In the genomic region with DNA sequence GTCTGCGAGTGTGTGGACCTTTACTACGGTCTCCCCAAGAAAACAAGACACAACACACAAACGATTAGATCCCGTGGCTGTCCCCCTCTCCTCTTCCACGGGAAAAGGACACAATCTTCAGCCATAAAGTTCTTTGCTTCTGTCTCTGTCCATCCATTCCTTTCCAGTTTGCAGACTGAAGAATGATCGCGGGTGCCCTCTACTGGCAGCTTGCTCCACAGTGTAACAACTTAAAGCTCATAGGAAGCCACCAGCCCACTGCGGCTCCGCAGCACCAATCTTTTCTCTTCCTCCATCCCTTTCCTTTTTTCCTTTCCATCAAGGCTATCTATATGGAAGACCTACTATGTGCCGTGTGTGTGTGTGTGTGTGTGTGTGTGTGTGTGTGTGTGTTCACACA, we compare ENCODE assay signal across 7 mouse cellular contexts.
A peak's percentile ranks its signal among the peaks of the same experiment; 100 is the strongest.
DNase-seq lines count a peak whose midpoint lies in the region; ATAC-seq and TF ChIP-seq lines count a peak whose summit lies in the region.

No protein-coding gene starts in this region.

- peak; percentile 87 for DNase-seq in adrenal gland, postnatal 14 days
- DNase-seq in embryo, embryonic 11.5 days (ENCODE audit: low read depth, low spot score) = peak; percentile 80
- DNase-seq in gastrocnemius, postnatal 4 days (ENCODE audit: low spot score in 2 of 2) = peak; percentile 83 to 90
- peak; percentile 92 to 96 for DNase-seq in left cerebral cortex, postnatal 14 days (ENCODE audit: low spot score in 2 of 2)
- peak; percentile 86 for DNase-seq in midbrain, embryonic 10.5 days (ENCODE audit: low spot score)

- no peak for TF ChIP-seq POLR2A in small intestine, adult 2 months (IDR thresholded peaks at IDR 0.05; ENCODE audit: low read depth, low read length)

- no peaks in the 10 kb centered on the region for H3K27me3 ChIP-seq in intestine, embryonic 16.5 days (replicated peaks; ENCODE audit: control insufficient read depth, insufficient read depth, low read length)
- H3K27me3 ChIP-seq in midbrain, embryonic 10.5 days (ENCODE audit: low read depth, poor library complexity, severe bottlenecking) = no peaks in the 10 kb centered on the region
- no peaks in the 10 kb centered on the region for H3K27me3 ChIP-seq in small intestine, adult 2 months (ENCODE audit: control insufficient read depth, insufficient read depth, low read length)

- no peak overlapping the region for H3K27ac ChIP-seq in intestine, embryonic 16.5 days (ENCODE audit: low read length)
- H3K27ac ChIP-seq in midbrain, embryonic 10.5 days (replicated peaks) = peak overlapping the region; percentile 74
- H3K27ac ChIP-seq in small intestine, adult 2 months (ENCODE audit: insufficient read depth, low read depth, low read length) = no peak overlapping the region

- no peak overlapping the region for H3K4me3 ChIP-seq in intestine, embryonic 16.5 days (ENCODE audit: low read length)
- H3K4me3 ChIP-seq in midbrain, embryonic 10.5 days = no peak overlapping the region
- H3K4me3 ChIP-seq in small intestine, adult 2 months (ENCODE audit: low read depth, low read length) = no peak overlapping the region

- TF ChIP-seq CTCF in small intestine, adult 2 months (IDR thresholded peaks at IDR 0.05; ENCODE audit: extremely low read depth, insufficient read length, insufficient replicate concordance, low read depth, low read length) = peak; percentile 57; the same call in 1 of the 2 replicates

- H3K4me1 ChIP-seq in intestine, embryonic 16.5 days (ENCODE audit: control insufficient read depth, insufficient read depth, low read length) = peaks cover 13% of the 10 kb centered on the region
- peaks cover 45% of the 10 kb centered on the region for H3K4me1 ChIP-seq in midbrain, embryonic 10.5 days
- H3K4me1 ChIP-seq in small intestine, adult 2 months (ENCODE audit: control insufficient read depth, insufficient read depth, insufficient read length, low read length) = 0 out of 2 replicates have a peak, but pooled peaks cover 3% of the 10 kb centered on the region

- H3K9ac ChIP-seq in intestine, embryonic 16.5 days (ENCODE audit: low read depth, low read length) = no peak overlapping the region

- peak; percentile 84 for ATAC-seq in intestine, embryonic 16.5 days

- no peaks in the 10 kb centered on the region for H3K9me3 ChIP-seq in intestine, embryonic 16.5 days (ENCODE audit: control insufficient read depth, low read length)
- H3K9me3 ChIP-seq in midbrain, embryonic 10.5 days (replicated peaks) = no peaks in the 10 kb centered on the region

- H3K36me3 ChIP-seq in intestine, embryonic 16.5 days (ENCODE audit: control insufficient read depth, insufficient read depth, low read length) = no peaks in the 10 kb centered on the region
- H3K36me3 ChIP-seq in midbrain, embryonic 10.5 days = no peaks in the 10 kb centered on the region
- no peaks in the 10 kb centered on the region for H3K36me3 ChIP-seq in small intestine, adult 2 months (ENCODE audit: control insufficient read depth, insufficient read depth, low read length)

- 8% methylated on average over 10 of the region's 10 CpGs for WGBS in intestine, embryonic 16.5 days
- 19% methylated on average over 10 of the region's 10 CpGs for WGBS in midbrain, embryonic 10.5 days
- 9% methylated on average over 10 of the region's 10 CpGs for WGBS in small intestine, adult 2 months

- intact Hi-C loops in left cerebral cortex, postnatal 14 days (cut with DNase I) = loop anchor here (5.0 to 10.0 kb wide), 4 partner anchors 143 to 486 kb away; a partner anchor contains a TSS

- H3K4me2 ChIP-seq in intestine, embryonic 16.5 days (ENCODE audit: low read depth, low read length) = no peak overlapping the region
